Mouse (Mus musculus) heart, adult 2 months (tissue): ENCODE measurements around the gene H2-T3. TPM values are rescaled to one million over a fixed set of nuclear protein-coding genes. Genes with fewer than 3 reads are reported as not detected.
"Not testable (repeated sequence)": the region's sequence is repeated elsewhere in the genome, so short reads cannot be mapped to it uniquely, and the experiment has no call there.

Experiments used
- DNase-seq, 2 experiments: peaks; one replicate each; pipeline ENCODE4 v3.0.0; 2021
- H3K27ac ChIP-seq: fragments of 200-600 bp; 2 replicates; pipeline ENCODE4 v1.8.1; 2022
- H3K27me3 ChIP-seq: fragments of 200-500 bp; 2 replicates; pipeline ENCODE4 v1.6.1; 2012; ENCODE audit warnings: mild to moderate bottlenecking, low read length, inconsistent platforms, mixed read lengths; ENCODE audit not compliant: control insufficient read depth, insufficient read depth
- H3K36me3 ChIP-seq: fragments of 200-500 bp; 2 replicates; pipeline ENCODE4 v1.6.1; 2012; ENCODE audit warnings: low read length, inconsistent platforms; ENCODE audit not compliant: control insufficient read depth, insufficient read depth
- H3K4me1 ChIP-seq: fragments of 200-500 bp; 2 replicates; pipeline ENCODE4 v1.6.1; 2011; ENCODE audit warnings: low read length; ENCODE audit not compliant: control insufficient read depth, insufficient read depth
- H3K4me3 ChIP-seq: fragments of 200-600 bp; 2 replicates; pipeline ENCODE4 v1.8.1; 2022
- H3K79me2 ChIP-seq: fragments of 200-500 bp; replicated peaks from 2 replicates; pipeline ENCODE4 v1.6.1; 2012; ENCODE audit warnings: mild to moderate bottlenecking, inconsistent platforms, low read length, moderate library complexity, mixed read lengths; ENCODE audit not compliant: control insufficient read depth, insufficient read depth
- H3K9ac ChIP-seq: fragments of 200-500 bp; 2 replicates; pipeline ENCODE4 v1.6.1; 2012; ENCODE audit warnings: low read depth, mild to moderate bottlenecking, control low read depth, inconsistent platforms, low read length, mixed read lengths
- CTCF ChIP-seq: fragments of 200-600 bp; IDR thresholded peaks from 2 replicates; pipeline ENCODE4 v1.8.1; 2022; ENCODE audit warnings: antibody characterized with exemption, mild to moderate bottlenecking, moderate library complexity
- EP300 ChIP-seq: fragments of 200-500 bp; IDR thresholded peaks from 2 replicates; pipeline ENCODE4 v1.6.1; 2011; ENCODE audit warnings: low read depth, low read length, control low read depth; ENCODE audit not compliant: insufficient read depth
- POLR2A ChIP-seq: fragments of 200-500 bp; IDR thresholded peaks from 2 replicates; pipeline ENCODE4 v1.6.1; 2011; ENCODE audit warnings: mild to moderate bottlenecking, low read depth, low read length, control low read depth; ENCODE audit not compliant: insufficient read depth
- WGBS: fragments of 180-500 bp; shearing (Covaris S2); methylation state at CpG from one replicate; pipeline ENCODE4 v1.1.7; 2018; 5-methylcytosine and 5-hydroxymethylcytosine counted together
- intact Hi-C: fragments of 180-260 bp; cut with DNase I; formaldehyde crosslinking; loops from one replicate; pipeline ENCODE4 v1.15.1; 2025
- polyA plus RNA-seq: library from polyadenylated mRNA; depleted of rRNA; stranded (reverse); fragments of >200 nt; gene quantifications from 2 replicates; pipeline ENCODE4 v1.2.3, GENCODE M21; 2012; rRNA removed
- total RNA-seq, 2 experiments: library from RNA; stranded (reverse); gene quantifications; 2 replicates each; pipeline ENCODE4 v1.2.3; 2021

The H2-T3 gene
- total and polyA plus RNA-seq, 3 experiments: not detected

DNA sequence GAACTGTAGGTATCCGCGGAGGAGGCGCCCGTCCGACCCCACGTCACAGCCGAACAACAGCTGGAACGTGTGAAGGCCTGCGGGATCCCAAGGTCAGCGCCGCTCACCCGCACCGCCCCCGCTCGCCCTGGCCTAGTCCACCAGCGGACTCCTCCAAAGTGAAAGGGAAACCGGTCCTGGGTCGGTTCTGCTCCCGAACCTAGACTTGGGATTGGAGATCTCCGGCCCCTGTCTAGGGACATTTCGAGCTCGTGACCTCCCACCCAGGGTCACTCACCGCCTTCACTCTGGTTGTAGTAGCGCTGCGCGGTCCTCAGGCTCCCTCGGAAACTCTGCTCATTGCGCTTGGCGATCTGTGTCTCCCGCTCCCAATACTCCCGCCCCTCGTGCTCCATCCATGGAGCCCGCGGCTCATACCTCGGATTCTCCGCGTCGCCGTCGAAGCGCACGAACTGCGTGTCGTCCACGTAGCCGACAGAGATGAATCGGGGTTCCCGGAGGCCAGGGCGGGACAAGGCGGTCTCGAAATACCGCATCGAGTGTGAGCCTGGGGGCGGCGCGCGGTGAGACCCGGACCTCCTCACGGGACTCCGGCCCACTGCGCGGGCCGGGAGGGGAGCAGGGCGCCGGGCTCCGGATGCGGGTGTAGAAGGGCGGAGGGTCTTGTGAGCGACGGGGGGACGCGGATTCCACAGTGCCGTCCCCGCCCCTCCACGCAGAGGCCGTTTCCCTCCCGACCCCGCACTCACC is 44.8 kb downstream of the H2-T3 start:
- H3K4me1 ChIP-seq: no peaks in the 10 kb centered on the region
- no peak overlapping the region for H3K27ac ChIP-seq
- no peaks in the 10 kb centered on the region for H3K36me3 ChIP-seq
- H3K4me3 ChIP-seq: peak overlapping the region; percentile 49
- peak overlapping the region; percentile 66 for H3K9ac ChIP-seq
- peaks cover 12% of the 10 kb centered on the region for H3K27me3 ChIP-seq
- no peak for TF ChIP-seq EP300
- no peak for TF ChIP-seq POLR2A
- no peak for TF ChIP-seq CTCF
- no peaks in the 10 kb centered on the region for H3K79me2 ChIP-seq
- WGBS: 2% methylated on average over 78 of the region's 78 CpGs
- DNase-seq: peak in 1 of 2 experiments; percentile 35
- intact Hi-C loops: loop anchor here (10.0 kb wide), 1 partner anchor 50 kb away; the partner anchor contains the start of gene H2-T3

DNA sequence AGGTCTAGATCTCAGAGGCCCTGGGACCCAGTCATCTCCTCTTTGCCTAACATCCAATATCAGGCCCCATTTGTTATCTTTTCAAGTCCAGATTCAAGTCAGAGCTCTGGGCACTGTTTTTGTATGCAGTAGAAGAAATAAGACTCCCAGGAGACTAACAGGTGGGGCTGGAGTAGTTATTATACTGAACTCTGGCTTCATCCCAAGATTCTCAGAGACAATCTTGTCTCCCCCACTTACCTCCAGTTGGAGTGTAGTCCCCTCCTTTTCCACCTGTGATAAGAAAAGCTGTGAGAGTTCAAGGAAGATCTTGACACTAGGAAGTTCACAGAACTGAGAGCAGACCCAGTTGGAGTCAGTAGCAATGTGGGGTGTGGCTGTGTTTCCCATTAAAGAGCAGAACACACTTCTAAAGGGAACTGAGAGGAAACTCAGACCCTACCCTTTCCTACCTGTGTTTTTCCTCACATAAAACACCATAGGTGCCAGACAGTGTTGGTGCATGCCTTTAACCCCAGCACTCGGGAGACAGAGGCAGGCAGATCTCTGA is 53.7 kb downstream of the H2-T3 start:
- not testable (repeated sequence) for DNase-seq, H3K79me2 ChIP-seq, H3K27me3 ChIP-seq, H3K27ac ChIP-seq, H3K4me3 ChIP-seq, H3K9ac ChIP-seq, H3K4me1 ChIP-seq, H3K36me3 ChIP-seq
- 59% methylated on average over 1 of the region's 1 CpGs for WGBS
- intact Hi-C loops: loop anchor here (10.0 kb wide), 1 partner anchor 72 kb away; no protein-coding TSS in a partner anchor

Other genes starting within 250 kb of the H2-T3 start
- 10 to 100 TPM; 63.0 to 75.2 TPM for gene Abcf1, start 220.5 kb downstream of the H2-T3 start, total RNA-seq
- gene Abcf1, start 220.5 kb downstream of the H2-T3 start, polyA plus RNA-seq: 54.5 and 59.6 TPM in 2 replicates
- 10 to 100 TPM; 27.4 to 35.6 TPM for gene Gnl1, start 210.4 kb downstream of the H2-T3 start, total RNA-seq
- gene Gnl1, start 210.4 kb downstream of the H2-T3 start, polyA plus RNA-seq: 17.0 and 18.2 TPM in 2 replicates
- gene Prr3, start 210.1 kb downstream of the H2-T3 start, total RNA-seq: 1 to 10 TPM; 3.9 to 4.3 TPM
- gene Prr3, start 210.1 kb downstream of the H2-T3 start, polyA plus RNA-seq: 6.8 and 7.6 TPM in 2 replicates
- gene H2-T24, start 169.7 kb downstream of the H2-T3 start, total RNA-seq: 1 to 10 TPM; 7.5 to 9.6 TPM
- 4.3 and 9.4 TPM in 2 replicates for gene H2-T24, start 169.7 kb downstream of the H2-T3 start, polyA plus RNA-seq
- gene H2-T23, start 157.4 kb downstream of the H2-T3 start, total RNA-seq: 10 to 100 TPM; 27.3 to 34.1 TPM
- gene H2-T23, start 157.4 kb downstream of the H2-T3 start, polyA plus RNA-seq: 43.4 and 46.4 TPM in 2 replicates
- gene H2-T22, start 147.5 kb downstream of the H2-T3 start, total RNA-seq: 10 to 100 TPM in 1 of 2 experiments, 1 to 10 TPM in 1; 7.4 to 10.6 TPM
- 23.4 and 23.8 TPM in 2 replicates for gene H2-T22, start 147.5 kb downstream of the H2-T3 start, polyA plus RNA-seq
- gene Gm6034, start 147.3 kb downstream of the H2-T3 start, total RNA-seq: not detected
- gene Gm6034, start 147.3 kb downstream of the H2-T3 start, polyA plus RNA-seq: not detected in 2 replicates
- gene Gm11127, start 131.9 kb downstream of the H2-T3 start, total RNA-seq: 1 to 10 TPM; 3.5 to 4.4 TPM
- not detected in 2 replicates for gene Gm11127, start 131.9 kb downstream of the H2-T3 start, polyA plus RNA-seq
- gene Gm19684, start 68.6 kb downstream of the H2-T3 start, total RNA-seq: under 1 TPM in 1 of 2 experiments, not detected in 1; 0.23 TPM
- 0.16 and 0.41 TPM in 2 replicates for gene Gm19684, start 68.6 kb downstream of the H2-T3 start, polyA plus RNA-seq
- gene Gm7030, start 60.9 kb downstream of the H2-T3 start, total RNA-seq: not detected
- not detected in 2 replicates for gene Gm7030, start 60.9 kb downstream of the H2-T3 start, polyA plus RNA-seq
- under 1 TPM in 1 of 2 experiments, not detected in 1; 0.29 TPM for gene Gm8909, start 21.8 kb downstream of the H2-T3 start, total RNA-seq
- not detected in 2 replicates for gene Gm8909, start 21.8 kb downstream of the H2-T3 start, polyA plus RNA-seq
- 10 to 100 TPM; 35.5 to 43.8 TPM for gene Rpp21, start 67.8 kb upstream of the H2-T3 start, total RNA-seq
- gene Rpp21, start 67.8 kb upstream of the H2-T3 start, polyA plus RNA-seq: 49.8 and 59.1 TPM in 2 replicates
- 1 to 10 TPM; 6.7 to 7.6 TPM for gene Trim39, start 82.0 kb upstream of the H2-T3 start, total RNA-seq
- 6.0 and 8.7 TPM in 2 replicates for gene Trim39, start 82.0 kb upstream of the H2-T3 start, polyA plus RNA-seq
- not detected for gene H2-M10.2, start 96.2 kb upstream of the H2-T3 start, total RNA-seq
- not detected in 2 replicates for gene H2-M10.2, start 96.2 kb upstream of the H2-T3 start, polyA plus RNA-seq
- not detected for gene H2-M10.1, start 135.9 kb upstream of the H2-T3 start, total RNA-seq
- not detected in 2 replicates for gene H2-M10.1, start 135.9 kb upstream of the H2-T3 start, polyA plus RNA-seq
- not detected for gene H2-M10.3, start 178.1 kb upstream of the H2-T3 start, total RNA-seq
- not detected in 2 replicates for gene H2-M10.3, start 178.1 kb upstream of the H2-T3 start, polyA plus RNA-seq